Mouse (Mus musculus) forebrain, postnatal 0 days (tissue): ENCODE data around the gene Olfr994. TPM values are rescaled to one million over a fixed set of nuclear protein-coding genes. Genes with fewer than 3 reads are reported as not detected.

ENCODE experiments used
- ATAC-seq: fragments of 200-750 bp; cut with Nextera tagmentation; 2 replicates; pipeline ENCODE4 v1.8.0; 2017; ENCODE audit warnings: mild to moderate bottlenecking, moderate library complexity
- DNase-seq: peaks from one replicate; pipeline ENCODE4 v3.0.0-alpha.2; 2015
- H3K27ac ChIP-seq: fragments of 300-500 bp; sonication (generic); 2 replicates; pipeline ENCODE4 v1.5.1; 2014; ENCODE audit warnings: low read depth, mild to moderate bottlenecking, antibody characterized with exemption, low read length, moderate library complexity, mixed read lengths
- H3K27me3 ChIP-seq: fragments of 300-500 bp; sonication (generic); 2 replicates; pipeline ENCODE4 v1.6.1; 2014; ENCODE audit warnings: mild to moderate bottlenecking, low read length, mixed read lengths; ENCODE audit not compliant: insufficient read depth
- H3K36me3 ChIP-seq: fragments of 300-500 bp; sonication (generic); 2 replicates; pipeline ENCODE4 v1.6.1; 2014; ENCODE audit warnings: mild to moderate bottlenecking, moderate library complexity; ENCODE audit not compliant: insufficient read depth
- H3K4me1 ChIP-seq: fragments of 300-500 bp; sonication (generic); 2 replicates; pipeline ENCODE4 v1.6.1; 2014; ENCODE audit warnings: antibody characterized with exemption; ENCODE audit not compliant: insufficient read depth
- H3K4me2 ChIP-seq: fragments of 300-500 bp; sonication (generic); 2 replicates; pipeline ENCODE4 v1.6.1; 2014; ENCODE audit warnings: low read depth, mild to moderate bottlenecking, moderate library complexity
- H3K4me3 ChIP-seq: fragments of 300-500 bp; sonication (generic); 2 replicates; pipeline ENCODE4 v1.5.1; 2014; ENCODE audit warnings: low read depth, low read length, mixed read lengths
- H3K9ac ChIP-seq: fragments of 300-500 bp; sonication (generic); 2 replicates; pipeline ENCODE4 v1.6.1; 2014; ENCODE audit warnings: mild to moderate bottlenecking
- H3K9me3 ChIP-seq: fragments of 300-500 bp; sonication (generic); 2 replicates; pipeline ENCODE4 v1.6.1; 2016; ENCODE audit warnings: low read length
- CTCF ChIP-seq: sonication (generic); IDR thresholded peaks from 2 replicates; pipeline ENCODE4 v1.5.1; 2016; ENCODE audit warnings: antibody characterized with exemption, control low read depth, low read depth
- WGBS: fragments of 180-500 bp; shearing (Covaris S2); extraction: QIAGEN DNeasy Blood & Tissue Kit; methylation state at CpG from one replicate; pipeline ENCODE4 v1.1.7; 2014; 5-methylcytosine and 5-hydroxymethylcytosine counted together
- polyA plus RNA-seq: library from polyadenylated mRNA; unstranded; fragments of >200 nt; fragmentation: Nextera tagmentation; extraction: Ambion mirVana; gene quantifications from 2 replicates; pipeline ENCODE4 v1.2.1, GENCODE M21; 2015
- total RNA-seq: library from RNA; depleted of rRNA; stranded (reverse); fragments of >200 nt; gene quantifications from 2 replicates; pipeline ENCODE4 v1.2.3, GENCODE M21; 2014; rRNA removed

Olfr994 gene
- total RNA-seq: not detected in 2 replicates
- polyA plus RNA-seq: not detected in 2 replicates

GRCm38 (mm10) chr2:85436351-85436750 is at the start of gene Olfr994:
Olfr994 (minus strand) TSS chr2:85436451.
- no peak for DNase-seq
- Histone ChIP-seq H3K9ac (no peak within 1 kb of the TSS), H3K4me3 (no peak within 1 kb of the TSS), H3K4me2 (no peak within 1 kb of the TSS), H3K27ac (no peak within 1 kb of the TSS), H3K27me3 (no peaks in the 10 kb centered on the region), H3K9me3 (no peaks in the 10 kb centered on the region), H3K4me1 (no peaks in the 10 kb centered on the region), H3K36me3 (no peaks in the 10 kb centered on the region)
- no peak for TF ChIP-seq CTCF
- no peak for ATAC-seq
- 90% methylated on average over 3 of the region's 3 CpGs for WGBS

- H3K9ac ChIP-seq: no peak overlapping the region
- DNase-seq: no peak
- no peak for TF ChIP-seq CTCF
- 76% methylated on average over 3 of the region's 3 CpGs for WGBS
- no peak overlapping the region for H3K4me2 ChIP-seq
- H3K27ac ChIP-seq: no peak overlapping the region
- ATAC-seq: no peak
- H3K27me3 ChIP-seq: no peaks in the 10 kb centered on the region
- H3K4me1 ChIP-seq: no peaks in the 10 kb centered on the region
- H3K36me3 ChIP-seq: no peaks in the 10 kb centered on the region
- no peaks in the 10 kb centered on the region for H3K9me3 ChIP-seq
- no peak overlapping the region for H3K4me3 ChIP-seq
Measured at GRCm38 (mm10) chr2:85466801-85467325, 30.6 kb upstream of the Olfr994 start.

- Histone ChIP-seq H3K27ac (no peak within 1 kb of the TSS), H3K4me1 (no peaks in the 10 kb centered on the region), H3K4me2 (no peak within 1 kb of the TSS), H3K9me3 (no peaks in the 10 kb centered on the region), H3K9ac (no peak within 1 kb of the TSS), H3K27me3 (no peaks in the 10 kb centered on the region), H3K4me3 (no peak within 1 kb of the TSS), H3K36me3 (no peaks in the 10 kb centered on the region)
- ATAC-seq: no peak
- no peak for DNase-seq
- no peak for TF ChIP-seq CTCF
- 11% methylated on average over 1 of the region's 1 CpGs for WGBS
Measured at GRCm38 (mm10) chr2:85443539-85443938, 7.3 kb upstream of the Olfr994 start, which contains the start of gene Olfr995. Olfr995 (minus strand) TSS chr2:85443639.

- Histone ChIP-seq H3K27ac (no peak overlapping the region), H3K27me3 (no peaks in the 10 kb centered on the region), H3K9me3 (no peaks in the 10 kb centered on the region), H3K4me3 (no peak overlapping the region), H3K36me3 (no peaks in the 10 kb centered on the region), H3K9ac (no peak overlapping the region), H3K4me1 (no peaks in the 10 kb centered on the region), H3K4me2 (no peak overlapping the region)
- no peak for TF ChIP-seq CTCF
- ATAC-seq (no peak), DNase-seq (no peak)
Measured at GRCm38 (mm10) chr2:85442546-85442945, 6.3 kb upstream of the Olfr994 start.

- no peaks in the 10 kb centered on the region for H3K27me3 ChIP-seq
- ATAC-seq (peak; percentile 96), DNase-seq (peak; percentile 36)
- H3K36me3 ChIP-seq: no peaks in the 10 kb centered on the region
- H3K4me2 ChIP-seq: no peak overlapping the region
- no peaks in the 10 kb centered on the region for H3K9me3 ChIP-seq
- WGBS: 72% methylated on average over 1 of the region's 1 CpGs
- no peak overlapping the region for H3K9ac ChIP-seq
- H3K4me1 ChIP-seq: no peaks in the 10 kb centered on the region
- H3K27ac ChIP-seq: no peak overlapping the region
- no peak overlapping the region for H3K4me3 ChIP-seq
- TF ChIP-seq CTCF: no peak
Measured at GRCm38 (mm10) chr2:85425893-85426292, 10.4 kb downstream of the Olfr994 start.

GRCm38 (mm10) chr2:85414777-85415176 is 21.5 kb downstream of the Olfr994 start, which contains the start of gene Olfr993:
Olfr993 (minus strand) TSS chr2:85414877.
- no peak within 1 kb of the TSS for H3K4me2 ChIP-seq
- no peak within 1 kb of the TSS for H3K9ac ChIP-seq
- TF ChIP-seq CTCF: no peak
- H3K27ac ChIP-seq: no peak within 1 kb of the TSS
- no peaks in the 10 kb centered on the region for H3K27me3 ChIP-seq
- no peaks in the 10 kb centered on the region for H3K9me3 ChIP-seq
- no peak within 1 kb of the TSS for H3K4me3 ChIP-seq
- ATAC-seq (no peak), DNase-seq (no peak)
- no peaks in the 10 kb centered on the region for H3K36me3 ChIP-seq
- H3K4me1 ChIP-seq: no peaks in the 10 kb centered on the region

GRCm38 (mm10) chr2:85409369-85409768 is 26.9 kb downstream of the Olfr994 start, which contains the start of gene Olfr992:
Olfr992 (minus strand) TSS chr2:85409469.
- Histone ChIP-seq H3K27ac (no peak within 1 kb of the TSS), H3K27me3 (no peaks in the 10 kb centered on the region), H3K36me3 (no peaks in the 10 kb centered on the region), H3K4me2 (no peak within 1 kb of the TSS), H3K4me1 (no peaks in the 10 kb centered on the region), H3K9ac (no peak within 1 kb of the TSS), H3K4me3 (no peak within 1 kb of the TSS), H3K9me3 (no peaks in the 10 kb centered on the region)
- ATAC-seq (no peak), DNase-seq (no peak)
- 58% methylated on average over 2 of the region's 2 CpGs for WGBS
- TF ChIP-seq CTCF: no peak

Other genes with a start within 250 kb of the Olfr994 start
- 31.5 and 36.7 TPM in 2 replicates for gene Lrrc55, start 239.3 kb downstream of the Olfr994 start, total RNA-seq
- 11.2 and 14.6 TPM in 2 replicates for gene Lrrc55, start 239.3 kb downstream of the Olfr994 start, polyA plus RNA-seq
- not detected in 2 replicates for gene Olfr987, start 97.1 kb downstream of the Olfr994 start, total RNA-seq
- not detected in 2 replicates for gene Olfr987, start 97.1 kb downstream of the Olfr994 start, polyA plus RNA-seq
- not detected in 2 replicates for gene Olfr988, start 73.2 kb downstream of the Olfr994 start, total RNA-seq
- not detected in 2 replicates for gene Olfr988, start 73.2 kb downstream of the Olfr994 start, polyA plus RNA-seq
- gene Olfr992, start 27.0 kb downstream of the Olfr994 start, total RNA-seq: not detected in 2 replicates
- not detected in 2 replicates for gene Olfr992, start 27.0 kb downstream of the Olfr994 start, polyA plus RNA-seq
- gene Olfr993, start 21.6 kb downstream of the Olfr994 start, total RNA-seq: not detected in 2 replicates
- not detected in 2 replicates for gene Olfr993, start 21.6 kb downstream of the Olfr994 start, polyA plus RNA-seq
- not detected in 2 replicates for gene Olfr995, start 7.2 kb upstream of the Olfr994 start, total RNA-seq
- gene Olfr995, start 7.2 kb upstream of the Olfr994 start, polyA plus RNA-seq: not detected in 2 replicates
- gene 4833423E24Rik, start 82.6 kb upstream of the Olfr994 start, total RNA-seq: 0.52 and 0.62 TPM in 2 replicates
- 0.16 and 0.39 TPM in 2 replicates for gene 4833423E24Rik, start 82.6 kb upstream of the Olfr994 start, polyA plus RNA-seq
- gene Olfr996, start 142.8 kb upstream of the Olfr994 start, total RNA-seq: not detected in 2 replicates
- not detected in 2 replicates for gene Olfr996, start 142.8 kb upstream of the Olfr994 start, polyA plus RNA-seq
- gene Olfr998, start 152.5 kb upstream of the Olfr994 start, total RNA-seq: not detected in 2 replicates
- not detected in 2 replicates for gene Olfr998, start 152.5 kb upstream of the Olfr994 start, polyA plus RNA-seq
- gene Olfr1000, start 175.5 kb upstream of the Olfr994 start, total RNA-seq: not detected in 2 replicates
- not detected in 2 replicates for gene Olfr1000, start 175.5 kb upstream of the Olfr994 start, polyA plus RNA-seq
- not detected in 2 replicates for gene Olfr1002, start 214.3 kb upstream of the Olfr994 start, total RNA-seq
- gene Olfr1002, start 214.3 kb upstream of the Olfr994 start, polyA plus RNA-seq: not detected in 2 replicates
- not detected in 2 replicates for gene Olfr154, start 228.0 kb upstream of the Olfr994 start, total RNA-seq
- not detected in 2 replicates for gene Olfr154, start 228.0 kb upstream of the Olfr994 start, polyA plus RNA-seq
- gene Olfr1006, start 242.3 kb upstream of the Olfr994 start, total RNA-seq: not detected in 2 replicates
- not detected in 2 replicates for gene Olfr1006, start 242.3 kb upstream of the Olfr994 start, polyA plus RNA-seq